Mouse (Mus musculus) lung, embryonic 16.5 days (tissue): Measurements from ENCODE around the gene Fitm2. TPM values are rescaled to one million over a fixed set of nuclear protein-coding genes. Genes with fewer than 3 reads are reported as not detected.

Experiments used
- ATAC-seq: fragments of 200-750 bp; cut with Nextera tagmentation; 2 replicates; pipeline ENCODE4 v1.8.0; 2017; ENCODE audit warnings: low read depth, mild to moderate bottlenecking, moderate library complexity
- H3K27ac ChIP-seq: fragments of 300-500 bp; sonication (generic); 2 replicates; pipeline ENCODE4 v1.5.1; 2014; ENCODE audit warnings: mild to moderate bottlenecking, control low read depth, low read length
- H3K27me3 ChIP-seq: fragments of 300-500 bp; sonication (generic); 2 replicates; pipeline ENCODE4 v1.6.1; 2014; ENCODE audit warnings: low read depth, low read length, mixed read lengths; ENCODE audit not compliant: control insufficient read depth, insufficient read depth
- H3K36me3 ChIP-seq: fragments of 300-500 bp; sonication (generic); 2 replicates; pipeline ENCODE4 v1.6.1; 2014; ENCODE audit warnings: low read length; ENCODE audit not compliant: control insufficient read depth, insufficient read depth
- H3K4me1 ChIP-seq: fragments of 300-500 bp; sonication (generic); replicated peaks from 2 replicates; pipeline ENCODE4 v1.6.1; 2014; ENCODE audit warnings: low read length, mixed read lengths; ENCODE audit not compliant: control insufficient read depth, insufficient read depth
- H3K4me2 ChIP-seq: fragments of 300-500 bp; sonication (generic); 2 replicates; pipeline ENCODE4 v1.6.1; 2014; ENCODE audit warnings: low read depth, low read length, control low read depth
- H3K4me3 ChIP-seq: fragments of 300-500 bp; sonication (generic); 2 replicates; pipeline ENCODE4 v1.5.1; 2014; ENCODE audit warnings: mild to moderate bottlenecking, low read length, control low read depth
- H3K9ac ChIP-seq: fragments of 300-500 bp; sonication (generic); 2 replicates; pipeline ENCODE4 v1.6.1; 2014; ENCODE audit warnings: low read length, control low read depth
- H3K9me3 ChIP-seq: fragments of 300-500 bp; sonication (generic); 2 replicates; pipeline ENCODE4 v1.6.1; 2016; ENCODE audit warnings: low read length; ENCODE audit not compliant: control insufficient read depth
- WGBS: fragments of 180-500 bp; shearing (Covaris S2); extraction: QIAGEN DNeasy Blood & Tissue Kit; methylation state at CpG from one replicate; pipeline ENCODE4 v1.1.7; 2014; 5-methylcytosine and 5-hydroxymethylcytosine counted together
- polyA plus RNA-seq: library from polyadenylated mRNA; unstranded; fragments of >200 nt; fragmentation: Nextera tagmentation; extraction: Ambion mirVana; gene quantifications from 2 replicates; pipeline ENCODE4 v1.2.1, GENCODE M21; 2015

The Fitm2 gene
- polyA plus RNA-seq, result 9.5 and 9.9 TPM in 2 replicates

GRCm38 (mm10) chr2:163472466-163472851 lies at the start of gene Fitm2:
TSS of gene Fitm2 (minus strand) at chr2:163472629.
- Histone ChIP-seq H3K27me3 (no peaks in the 10 kb centered on the region), H3K27ac (no peak within 1 kb of the TSS; the same call in 1 of the 2 replicates), H3K4me1 (peaks cover 8% of the 10 kb centered on the region; the same call in 1 of the 2 replicates), H3K9ac (peak within 1 kb of the TSS; percentile 80), H3K4me3 (peak within 1 kb of the TSS; percentile 85), H3K36me3 (peaks cover 9% of the 10 kb centered on the region), H3K4me2 (peak within 1 kb of the TSS; percentile 78), H3K9me3 (no peaks in the 10 kb centered on the region)
- WGBS, result under 1% methylated on average over 20 of the region's 30 CpGs
- ATAC-seq, result peak; percentile 96

- no peak within 1 kb of the TSS for H3K4me2 ChIP-seq
- H3K4me3 ChIP-seq, result no peak within 1 kb of the TSS
- H3K4me1 ChIP-seq, result no peaks in the 10 kb centered on the region
- H3K27me3 ChIP-seq, result no peaks in the 10 kb centered on the region
- WGBS, result 73% methylated on average over 10 of the region's 10 CpGs
- H3K36me3 ChIP-seq, result no peaks in the 10 kb centered on the region
- no peak for ATAC-seq
- H3K27ac ChIP-seq, result no peak within 1 kb of the TSS
- H3K9me3 ChIP-seq, result no peaks in the 10 kb centered on the region
- H3K9ac ChIP-seq, result no peak within 1 kb of the TSS
These were observed 34.0 kb upstream of the Fitm2 start, which contains the start of gene Hnf4a for GRCm38 (mm10) chr2:163506300-163507004. TSS of gene Hnf4a (plus strand) at chr2:163506808.

- H3K4me2 ChIP-seq, result no peak overlapping the region
- no peaks in the 10 kb centered on the region for H3K4me1 ChIP-seq
- no peak overlapping the region for H3K4me3 ChIP-seq
- no peaks in the 10 kb centered on the region for H3K36me3 ChIP-seq
- no peak overlapping the region for H3K27ac ChIP-seq
- WGBS, result 66% methylated on average over 7 of the region's 7 CpGs
- ATAC-seq, result no peak
- no peaks in the 10 kb centered on the region for H3K9me3 ChIP-seq
- H3K27me3 ChIP-seq, result no peaks in the 10 kb centered on the region
- H3K9ac ChIP-seq, result no peak overlapping the region
These were observed 30.8 kb upstream of the Fitm2 start for GRCm38 (mm10) chr2:163503191-163503590.

- no peak overlapping the region for H3K4me3 ChIP-seq
- H3K27ac ChIP-seq, result no peak overlapping the region
- no peaks in the 10 kb centered on the region for H3K4me1 ChIP-seq
- no peaks in the 10 kb centered on the region for H3K27me3 ChIP-seq
- ATAC-seq, result no peak
- H3K9ac ChIP-seq, result no peak overlapping the region
- H3K36me3 ChIP-seq, result no peaks in the 10 kb centered on the region
- no peak overlapping the region for H3K4me2 ChIP-seq
- WGBS, result 67% methylated on average over 2 of the region's 2 CpGs
- no peaks in the 10 kb centered on the region for H3K9me3 ChIP-seq
These were observed 29.8 kb upstream of the Fitm2 start for GRCm38 (mm10) chr2:163502219-163502618.

- Histone ChIP-seq H3K4me1 (no peaks in the 10 kb centered on the region), H3K4me2 (no peak overlapping the region), H3K9ac (no peak overlapping the region), H3K27ac (no peak overlapping the region), H3K27me3 (no peaks in the 10 kb centered on the region), H3K4me3 (no peak overlapping the region), H3K36me3 (no peaks in the 10 kb centered on the region), H3K9me3 (no peaks in the 10 kb centered on the region)
- ATAC-seq, result no peak
- WGBS, result 23% methylated on average over 6 of the region's 6 CpGs
These were observed 22.0 kb upstream of the Fitm2 start for GRCm38 (mm10) chr2:163494456-163494855.

GRCm38 (mm10) chr2:163493976-163494375 lies 21.5 kb upstream of the Fitm2 start:
- no peaks in the 10 kb centered on the region for H3K9me3 ChIP-seq
- H3K36me3 ChIP-seq, result no peaks in the 10 kb centered on the region
- H3K9ac ChIP-seq, result no peak overlapping the region
- no peaks in the 10 kb centered on the region for H3K4me1 ChIP-seq
- no peak overlapping the region for H3K4me3 ChIP-seq
- peak; percentile 43; the same call in 1 of the 2 replicates for ATAC-seq
- H3K4me2 ChIP-seq, result no peak overlapping the region
- no peaks in the 10 kb centered on the region for H3K27me3 ChIP-seq
- WGBS, result 13% methylated on average over 5 of the region's 5 CpGs
- no peak overlapping the region for H3K27ac ChIP-seq

GRCm38 (mm10) chr2:163493031-163493430 lies 20.6 kb upstream of the Fitm2 start:
- no peak overlapping the region for H3K9ac ChIP-seq
- no peak for ATAC-seq
- H3K27ac ChIP-seq, result no peak overlapping the region
- H3K4me3 ChIP-seq, result no peak overlapping the region
- H3K36me3 ChIP-seq, result no peaks in the 10 kb centered on the region
- H3K4me2 ChIP-seq, result no peak overlapping the region
- H3K27me3 ChIP-seq, result no peaks in the 10 kb centered on the region
- H3K9me3 ChIP-seq, result no peaks in the 10 kb centered on the region
- H3K4me1 ChIP-seq, result no peaks in the 10 kb centered on the region
- 41% methylated on average over 5 of the region's 5 CpGs for WGBS

- Histone ChIP-seq H3K9me3 (no peaks in the 10 kb centered on the region), H3K27me3 (no peaks in the 10 kb centered on the region), H3K9ac (no peak within 1 kb of the TSS), H3K27ac (no peak within 1 kb of the TSS), H3K4me1 (no peaks in the 10 kb centered on the region), H3K4me3 (no peak within 1 kb of the TSS), H3K4me2 (no peak within 1 kb of the TSS), H3K36me3 (no peaks in the 10 kb centered on the region)
- WGBS, result 61% methylated on average over 5 of the region's 5 CpGs
- ATAC-seq, result no peak
These were observed 19.6 kb upstream of the Fitm2 start, which contains the start of gene R3hdml for GRCm38 (mm10) chr2:163492018-163492417. TSS of gene R3hdml (plus strand) at chr2:163492318.

GRCm38 (mm10) chr2:163491351-163491750 lies 18.9 kb upstream of the Fitm2 start:
- WGBS, result 50% methylated on average over 7 of the region's 7 CpGs
- no peak overlapping the region for H3K4me3 ChIP-seq
- no peaks in the 10 kb centered on the region for H3K4me1 ChIP-seq
- H3K4me2 ChIP-seq, result no peak overlapping the region
- no peak for ATAC-seq
- H3K9me3 ChIP-seq, result no peaks in the 10 kb centered on the region
- no peaks in the 10 kb centered on the region for H3K36me3 ChIP-seq
- no peak overlapping the region for H3K27ac ChIP-seq
- H3K27me3 ChIP-seq, result no peaks in the 10 kb centered on the region
- H3K9ac ChIP-seq, result no peak overlapping the region
